Mouse (Mus musculus): ENCODE data around the gene Susd1.

The Susd1 gene

GRCm38 (mm10) chr4:59429128-59429527 lies 9.3 kb downstream of the Susd1 start:
- no peak for DNase-seq

DNA sequence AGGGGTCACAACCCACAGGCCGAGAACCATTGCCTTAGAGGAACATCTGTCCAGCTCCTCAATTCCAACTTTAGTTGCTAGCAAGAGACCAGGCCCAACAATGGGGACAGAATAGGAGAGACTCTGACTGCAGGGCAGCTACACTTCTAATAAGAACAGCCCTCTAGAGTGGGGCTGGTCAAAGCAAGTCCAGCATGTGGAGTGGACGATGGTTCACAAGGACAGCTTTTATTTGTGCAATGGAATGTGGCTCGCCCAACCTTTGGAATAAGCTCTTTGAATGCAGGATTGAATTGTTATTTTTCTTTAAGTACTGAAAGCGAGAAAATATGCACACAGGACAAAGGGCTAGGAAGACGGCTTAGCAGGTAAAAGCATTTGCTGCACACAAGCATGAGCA lies 12.0 kb downstream of the Susd1 start:
- no peak for DNase-seq

GRCm38 (mm10) chr4:59422808-59423207 lies 15.6 kb downstream of the Susd1 start:
- DNase-seq, result no peak

- DNase-seq, result no peak
Observed at GRCm38 (mm10) chr4:59422025-59422783, 16.2 kb downstream of the Susd1 start.

GRCm38 (mm10) chr4:59421369-59421746 lies 17.1 kb downstream of the Susd1 start:
- DNase-seq, result no peak

- no peak for DNase-seq
Observed at GRCm38 (mm10) chr4:59420695-59421368, 17.6 kb downstream of the Susd1 start.

- DNase-seq, result no peak
Observed at GRCm38 (mm10) chr4:59419211-59419610, 19.2 kb downstream of the Susd1 start.

- no peak for DNase-seq
Observed at GRCm38 (mm10) chr4:59413428-59413827, 25.0 kb downstream of the Susd1 start.

DNA sequence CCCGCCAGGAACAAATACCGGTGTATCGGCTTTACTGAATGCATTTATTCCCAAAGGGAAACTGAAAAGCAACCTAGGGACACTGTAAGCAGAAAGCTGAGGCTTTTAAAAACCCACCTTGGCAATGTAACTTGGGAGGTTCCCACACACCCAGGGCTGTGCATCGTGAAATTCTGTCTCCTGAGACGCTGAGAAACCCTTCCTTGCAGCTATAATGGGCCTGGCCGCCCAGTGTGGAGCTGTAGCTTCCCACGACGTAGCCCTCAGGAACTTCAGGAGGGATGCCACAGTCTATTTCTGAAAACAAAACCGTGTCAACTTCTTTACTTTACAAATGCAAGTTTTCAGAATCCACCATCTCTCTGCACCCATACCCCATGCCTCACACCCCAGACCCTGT lies 27.3 kb downstream of the Susd1 start:
- no peak for DNase-seq

DNA sequence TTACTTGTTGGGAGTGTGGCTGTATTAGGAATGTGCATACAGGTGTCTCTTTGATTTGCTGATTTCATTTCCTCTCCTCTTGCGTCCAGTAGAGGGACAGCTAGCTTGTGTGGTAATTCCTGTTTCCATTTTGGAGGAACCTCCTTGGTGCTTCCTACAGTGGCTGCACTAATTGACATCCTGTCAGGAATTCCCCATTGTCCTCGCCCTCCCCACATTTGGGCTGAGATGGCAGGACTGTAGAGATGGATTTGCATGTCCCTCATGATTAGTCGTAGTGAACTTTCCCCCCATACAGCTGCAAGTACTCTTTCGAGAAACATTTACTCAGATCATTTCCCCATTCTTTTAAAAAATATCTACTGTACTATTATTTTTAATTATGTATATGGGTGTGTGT lies 30.7 kb downstream of the Susd1 start:
- DNase-seq, result no peak

DNA sequence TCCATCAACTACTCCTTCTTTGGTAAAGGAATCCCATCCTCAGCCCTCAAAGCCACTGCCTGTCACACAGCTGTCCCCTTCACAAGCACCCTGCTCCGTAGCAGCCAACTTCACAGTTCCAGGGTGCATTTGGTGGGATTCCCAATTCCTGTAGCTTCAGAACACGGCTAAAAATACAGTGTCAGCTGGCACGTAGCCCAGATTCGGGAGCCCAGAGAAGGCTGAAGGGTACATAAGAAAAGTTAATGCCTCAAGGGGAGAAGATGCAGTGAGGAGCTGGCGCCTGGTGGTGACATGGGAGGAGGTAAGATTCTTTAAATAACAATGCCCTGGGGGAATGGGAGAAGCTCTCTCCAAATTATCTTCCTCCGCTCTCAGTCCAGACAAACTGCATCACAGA lies 34.1 kb downstream of the Susd1 start:
- no peak for DNase-seq

GRCm38 (mm10) chr4:59400931-59401330 lies 37.5 kb downstream of the Susd1 start:
- no peak for DNase-seq

DNA sequence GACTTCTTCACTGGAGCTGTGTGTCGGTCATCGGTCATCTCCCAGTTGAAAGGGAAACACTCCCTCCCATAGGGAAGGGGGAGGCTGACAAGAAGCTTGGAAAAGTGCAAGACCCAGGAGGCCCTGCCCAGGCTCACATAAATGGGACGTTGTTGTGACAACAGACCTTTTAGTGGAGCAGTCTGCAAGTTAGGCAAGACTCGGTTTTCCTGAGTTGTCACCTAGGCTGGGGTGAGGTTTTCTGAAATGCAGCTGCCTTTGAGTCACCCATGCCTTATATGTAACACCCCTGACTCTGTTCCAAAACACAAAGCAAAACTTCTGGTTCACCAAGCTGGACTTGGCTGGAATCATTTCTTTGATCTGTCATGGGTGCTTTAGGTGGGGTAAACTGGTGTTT lies 39.1 kb downstream of the Susd1 start:
- no peak for DNase-seq

- no peak for DNase-seq
Observed at GRCm38 (mm10) chr4:59395528-59395927, 42.9 kb downstream of the Susd1 start.

DNA sequence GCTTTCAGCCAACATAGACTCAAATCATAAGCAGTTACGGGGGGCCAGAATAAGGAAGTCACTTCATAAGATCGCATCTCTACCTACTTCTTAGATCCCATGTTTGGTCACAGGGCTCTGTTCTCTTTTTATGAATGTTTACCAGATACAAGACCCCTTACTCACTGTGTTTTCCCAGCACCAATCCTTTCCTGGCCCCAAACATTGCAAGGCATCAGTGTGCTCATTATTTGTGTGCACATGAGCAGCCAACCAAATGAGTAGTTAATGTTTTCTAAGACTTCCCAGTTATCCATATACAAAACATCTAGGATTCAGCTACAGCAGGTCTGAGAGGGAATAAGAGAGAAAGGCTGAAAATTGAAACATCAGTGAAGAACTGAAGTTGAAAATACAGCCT lies 44.3 kb downstream of the Susd1 start:
- DNase-seq, result no peak

DNA sequence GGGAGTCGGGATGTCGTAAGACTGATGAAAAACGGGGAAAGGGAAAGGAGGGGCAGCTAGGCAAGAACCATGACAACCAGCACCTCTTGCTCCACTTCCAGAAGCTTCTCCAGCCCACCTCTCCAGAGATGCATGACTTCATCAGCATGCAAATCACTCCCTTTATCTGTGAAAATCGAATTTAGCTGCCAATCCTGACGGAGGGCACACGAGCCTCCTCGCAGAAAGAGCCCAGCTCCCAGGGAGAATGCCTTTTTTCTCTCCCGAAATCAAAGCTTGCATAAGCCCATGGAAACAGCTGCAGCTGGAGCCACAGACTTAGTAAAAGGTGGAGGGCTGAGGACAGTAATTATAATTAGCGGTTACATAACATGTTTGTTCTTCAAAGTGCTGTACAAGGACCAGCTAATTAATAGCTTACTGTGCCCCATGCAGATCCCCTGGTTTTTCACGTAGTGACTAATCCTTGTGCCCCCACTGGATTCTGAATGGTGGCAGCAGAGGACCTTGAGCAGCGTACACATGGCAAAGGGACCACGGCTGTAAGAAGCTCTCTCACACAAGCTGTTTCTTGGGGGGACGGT lies 49.9 kb downstream of the Susd1 start:
- DNase-seq, result no peak

GRCm38 (mm10) chr4:59387387-59388210 lies 50.8 kb downstream of the Susd1 start:
- DNase-seq, result no peak

- DNase-seq, result no peak
Observed at GRCm38 (mm10) chr4:59385254-59385895, 53.1 kb downstream of the Susd1 start.

DNA sequence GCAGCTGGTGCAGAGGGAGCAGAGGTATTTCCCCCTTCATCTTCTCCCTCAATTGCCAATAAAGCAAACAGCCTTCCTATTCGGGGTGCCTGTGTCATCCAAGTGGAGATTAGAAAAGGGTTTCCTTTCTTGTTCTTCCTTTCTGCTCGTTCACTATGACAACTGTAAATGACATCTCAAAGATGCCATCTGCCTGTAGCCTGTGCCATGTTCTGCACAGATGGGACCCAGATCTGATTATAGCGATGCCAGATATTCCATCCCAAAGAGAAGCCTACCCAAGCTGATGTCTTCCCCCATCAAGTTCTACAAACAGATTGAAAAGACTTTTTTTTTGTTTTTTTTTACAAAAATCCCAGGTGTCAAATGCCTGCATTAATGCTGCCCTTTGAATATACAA lies 54.6 kb downstream of the Susd1 start:
- no peak for DNase-seq

GRCm38 (mm10) chr4:59382131-59382530 lies 56.3 kb downstream of the Susd1 start:
- no peak for DNase-seq

- DNase-seq, result no peak
Observed at GRCm38 (mm10) chr4:59381007-59381743, 57.3 kb downstream of the Susd1 start.

- no peak for DNase-seq
Observed at GRCm38 (mm10) chr4:59380478-59380877, 58.0 kb downstream of the Susd1 start.
